Mouse (Mus musculus) olfactory bulb, adult 2 months (tissue): Measurements from ENCODE around the gene Mansc1.

ENCODE experiments used
- CTCF ChIP-seq: fragments of 200-500 bp; IDR thresholded peaks from 2 replicates; pipeline ENCODE4 v1.5.1; 2012; ENCODE audit warnings: low read depth, mild to moderate bottlenecking, low read length, moderate library complexity; ENCODE audit not compliant: insufficient read depth
- POLR2A ChIP-seq: fragments of 200-500 bp; IDR thresholded peaks from 2 replicates; pipeline ENCODE4 v1.6.1; 2012; ENCODE audit warnings: mild to moderate bottlenecking, low read depth, low read length, moderate library complexity; ENCODE audit not compliant: insufficient read depth

DNA sequence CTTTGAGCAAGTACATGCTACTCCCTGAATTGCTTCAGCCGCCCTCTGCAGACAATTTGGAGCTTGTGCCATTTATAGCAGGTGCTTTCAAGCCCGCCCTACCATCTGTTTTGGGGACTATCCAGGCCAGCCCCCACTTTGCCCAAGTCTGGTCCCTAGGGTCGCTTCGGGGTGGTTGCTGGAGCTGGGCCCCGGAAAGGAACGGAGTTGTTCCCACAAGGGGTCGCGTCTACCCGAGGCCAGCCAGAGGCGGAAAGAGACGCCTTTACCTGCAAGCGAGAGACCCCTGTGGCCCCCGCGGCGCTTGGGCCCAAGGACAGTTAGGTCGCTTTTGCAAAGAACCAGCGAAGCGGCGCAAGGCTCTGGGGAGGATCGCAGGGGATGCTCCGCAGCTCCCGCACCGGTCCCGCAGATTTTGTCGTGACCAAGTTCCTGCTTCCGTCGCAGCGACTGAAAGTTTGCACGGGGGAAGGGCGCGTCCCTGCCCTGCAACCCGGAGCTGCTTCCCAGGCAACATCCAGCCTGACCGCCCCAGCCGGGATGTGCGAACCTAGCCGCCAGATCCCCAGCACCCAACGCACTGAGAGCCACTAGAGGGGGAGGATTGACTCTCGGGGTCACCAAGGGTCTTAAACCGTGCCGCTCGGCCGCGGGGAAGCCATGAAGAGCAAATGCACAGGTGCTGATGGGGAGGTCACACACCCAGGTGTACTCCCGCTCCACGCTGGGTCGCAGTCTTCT, at the start of gene Mansc1:
- 0 out of 2 replicates have a peak, but pooled peaks have one; percentile 15 for TF ChIP-seq POLR2A
- no peak for TF ChIP-seq CTCF
